Mouse (Mus musculus) adrenal gland, postnatal 14 days (tissue): ENCODE data around the gene Pradc1. TPM values are rescaled to one million over a fixed set of nuclear protein-coding genes. Genes with fewer than 3 reads are reported as not detected.
"Not testable (repeated sequence)": the region's sequence is repeated elsewhere in the genome, so short reads cannot be mapped to it uniquely, and the experiment has no call there.

Experiments
- DNase-seq: peaks from one replicate; pipeline ENCODE4 v3.0.0; 2021; ENCODE audit warnings: mixed read lengths
- total RNA-seq: library from RNA; stranded (reverse); gene quantifications from 2 replicates; pipeline ENCODE4 v1.2.3, GENCODE M21; 2021

Gene Pradc1
- total RNA-seq, 1 experiment from 2014 or later: 13.8 TPM

DNA sequence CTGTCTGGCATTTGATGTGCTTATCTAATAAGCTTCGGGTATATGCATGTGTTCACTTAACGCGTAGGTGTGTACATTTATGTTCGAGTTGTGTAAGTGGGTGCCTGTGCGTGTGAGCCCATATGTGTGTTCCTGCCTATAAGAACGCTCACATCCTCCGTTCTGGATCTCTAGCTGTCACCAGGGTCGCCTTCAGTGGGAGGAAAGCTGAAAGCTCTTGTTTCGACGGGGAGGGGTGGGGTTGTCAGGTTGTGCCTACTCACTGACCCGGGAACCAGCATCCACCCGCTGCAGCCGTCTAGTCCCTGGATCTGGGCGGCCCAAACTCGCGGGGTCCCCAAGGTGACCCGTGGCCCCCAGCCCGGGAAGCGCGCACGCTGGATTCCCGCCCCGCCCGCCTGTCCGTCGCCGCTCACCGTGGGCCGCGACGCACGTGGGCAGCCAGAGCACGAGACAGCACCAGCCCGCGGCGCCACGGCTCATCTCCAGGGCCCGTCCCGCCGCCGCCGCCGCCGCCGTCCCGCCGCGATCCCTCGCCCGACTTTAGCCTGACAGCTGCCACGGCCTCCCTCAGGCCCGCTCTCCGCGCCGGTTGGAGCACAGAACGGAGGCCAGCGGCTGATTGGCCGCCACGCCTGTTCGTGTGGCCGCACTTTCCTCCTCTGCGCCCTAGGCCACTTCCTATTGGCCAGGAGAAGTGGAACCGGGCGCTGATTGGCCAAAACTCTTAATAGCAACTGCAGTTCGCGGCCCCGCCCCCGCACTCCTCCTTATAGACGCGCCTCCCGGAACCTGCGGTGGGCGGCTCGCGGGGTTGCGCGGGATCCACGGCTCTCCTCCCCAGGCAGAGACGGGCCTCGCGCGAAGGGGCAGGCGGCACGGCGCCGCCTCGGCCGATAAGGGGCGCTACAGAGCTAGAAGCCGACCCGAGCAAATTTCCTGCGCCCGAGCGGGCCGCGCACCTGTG is 790 bp downstream of the Pradc1 start, which contains the start of gene Cct7:
TSS of gene Cct7 (plus strand) at position 818 of the 967 bp plus-strand sequence.
- peak; percentile 99 for DNase-seq

DNA sequence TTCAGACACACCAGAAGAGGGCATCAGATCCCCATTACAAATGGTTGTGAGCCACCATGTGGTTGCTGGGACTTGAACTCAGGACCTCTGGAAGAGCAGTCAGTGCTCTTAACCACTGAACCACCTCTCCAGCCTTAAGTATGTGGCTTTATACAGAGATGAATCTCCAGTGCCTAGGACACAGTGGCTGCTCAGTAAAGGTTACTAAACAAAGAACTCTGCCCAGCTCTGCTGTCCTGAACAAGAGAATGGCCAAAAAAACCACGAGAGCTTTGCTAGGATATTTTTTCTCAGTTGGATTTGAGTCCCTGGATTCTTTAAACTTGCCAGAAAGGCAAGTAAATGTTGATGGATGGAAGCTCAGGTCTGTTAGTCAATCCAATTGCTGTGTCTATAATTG is 1.6 kb downstream of the Pradc1 start:
- not testable (repeated sequence) for DNase-seq

DNA sequence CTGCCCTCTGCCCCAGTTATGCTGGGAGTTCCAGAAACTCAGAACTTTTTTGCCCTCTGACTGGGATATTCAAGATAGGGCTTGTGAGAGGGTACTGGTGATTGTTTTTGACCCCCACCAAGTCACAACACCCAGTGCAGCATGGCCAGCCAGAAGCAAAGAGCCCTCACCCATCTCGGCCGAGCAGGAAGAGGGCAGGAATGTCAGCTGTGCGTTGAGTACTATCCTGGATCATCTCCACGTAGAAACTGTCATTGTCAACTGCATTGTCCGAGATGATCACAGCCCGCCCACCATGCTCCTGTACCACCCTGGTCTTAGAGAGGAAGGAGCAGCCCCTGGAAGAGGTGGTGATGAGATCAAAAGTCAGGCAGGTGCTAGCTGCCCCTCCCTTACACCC is 4.4 kb downstream of the Pradc1 start:
- no peak for DNase-seq

DNA sequence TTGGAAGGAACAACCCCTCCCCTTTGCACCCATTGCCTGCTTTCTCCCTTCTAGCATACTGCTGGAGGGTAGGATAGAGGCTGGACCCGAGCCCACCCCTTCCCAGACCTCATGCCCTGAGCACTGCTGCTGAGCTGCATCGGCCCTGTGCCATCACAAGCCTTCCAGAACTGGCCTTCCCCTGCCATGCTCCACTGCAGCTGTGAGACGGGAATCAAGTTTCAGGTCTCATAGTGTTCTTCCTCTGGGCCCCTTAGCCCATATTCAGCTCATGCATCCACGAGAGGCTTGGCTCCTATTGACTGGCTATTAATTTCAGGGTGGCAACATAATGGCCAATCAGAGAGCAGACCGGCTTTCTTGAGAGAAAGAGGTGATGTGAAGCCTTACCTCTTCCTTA is 6.5 kb downstream of the Pradc1 start:
- no peak for DNase-seq

DNA sequence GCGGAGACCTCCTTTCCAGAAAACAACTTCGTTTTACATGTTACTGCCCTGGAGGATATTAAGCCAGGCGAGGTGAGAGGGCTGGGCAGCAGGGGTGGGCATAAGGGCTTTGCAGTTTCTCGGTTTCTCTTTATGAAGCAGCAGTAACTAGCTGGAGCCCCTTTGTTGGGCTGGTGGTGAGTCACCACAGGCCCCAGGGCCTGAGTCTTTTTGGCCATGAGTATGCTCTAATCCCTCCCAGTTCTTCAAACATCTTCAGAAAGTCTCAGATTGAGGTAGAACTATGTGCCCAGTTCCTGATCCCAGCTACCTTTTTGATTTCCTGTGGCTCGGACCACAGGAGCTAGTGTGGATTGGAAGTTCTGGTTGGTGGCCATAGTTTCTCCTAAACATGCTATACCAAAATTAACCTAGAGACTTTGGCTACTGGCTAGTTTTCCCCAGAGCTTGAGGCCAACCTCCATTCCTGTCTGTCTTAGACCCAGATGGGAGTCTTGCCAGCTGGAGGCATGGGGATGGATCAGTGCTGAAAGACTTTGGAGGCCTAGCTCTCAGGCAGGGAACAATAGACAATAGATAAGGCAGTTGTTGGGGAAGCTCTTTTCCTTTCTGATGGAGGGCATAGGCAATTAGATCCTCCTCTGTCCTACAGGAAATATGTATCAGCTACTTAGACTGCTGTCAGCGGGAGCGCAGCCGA is 7.4 kb downstream of the Pradc1 start:
- DNase-seq: no peak

DNA sequence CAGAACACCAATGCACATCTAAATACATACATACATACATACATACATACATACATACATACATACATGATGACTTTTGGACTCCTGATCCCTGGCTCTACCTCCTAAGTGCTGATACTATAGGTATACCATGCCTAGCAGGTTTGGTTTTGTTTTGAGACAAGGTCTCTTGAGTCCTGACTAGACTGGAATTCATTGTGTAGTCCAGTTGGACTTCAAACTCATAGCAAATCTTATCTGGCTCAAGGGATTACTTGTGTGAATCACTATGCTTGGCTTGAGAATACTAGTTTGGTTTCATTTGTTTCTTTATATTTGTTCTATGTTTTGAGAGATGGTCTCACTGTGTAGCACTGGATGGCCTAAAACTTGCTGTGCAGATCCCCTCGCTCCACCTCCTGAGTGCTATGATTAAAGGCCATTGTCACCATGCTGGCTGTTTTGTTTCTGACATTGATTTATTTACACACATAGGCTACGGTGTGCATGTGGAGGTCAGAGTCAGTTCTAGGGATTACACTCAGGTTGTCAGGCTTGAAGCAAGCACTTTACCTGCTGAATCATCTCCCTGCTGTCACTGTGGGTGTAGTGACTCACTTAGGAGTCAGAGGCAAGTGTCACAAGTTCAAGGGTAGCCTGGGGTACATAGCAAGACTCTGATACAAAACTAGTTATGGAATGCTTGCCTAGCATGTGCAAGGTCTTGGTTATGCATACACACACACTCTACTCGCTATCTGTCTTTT is 8.1 kb downstream of the Pradc1 start:
- DNase-seq: peak; percentile 34

DNA sequence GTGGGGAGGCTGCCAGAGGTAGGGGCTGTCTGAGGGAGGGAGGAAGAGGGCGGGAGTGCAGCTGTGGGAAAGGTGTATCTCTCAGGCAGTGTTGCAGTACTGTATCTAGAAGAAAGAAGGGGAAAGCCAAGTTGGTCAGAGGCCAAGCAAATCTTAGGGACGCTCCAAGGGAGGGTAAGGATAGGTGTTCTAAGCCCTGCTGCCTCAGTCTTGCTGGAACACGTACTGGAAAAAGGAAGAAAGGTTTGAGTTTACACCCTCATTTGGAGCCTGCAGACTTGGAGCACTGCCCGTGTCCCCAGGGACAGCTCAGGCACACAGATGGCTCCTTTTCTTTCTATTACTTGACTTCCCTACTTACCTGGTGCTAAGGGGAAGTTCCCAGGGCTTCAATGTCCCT is 10.6 kb downstream of the Pradc1 start:
- DNase-seq: no peak

DNA sequence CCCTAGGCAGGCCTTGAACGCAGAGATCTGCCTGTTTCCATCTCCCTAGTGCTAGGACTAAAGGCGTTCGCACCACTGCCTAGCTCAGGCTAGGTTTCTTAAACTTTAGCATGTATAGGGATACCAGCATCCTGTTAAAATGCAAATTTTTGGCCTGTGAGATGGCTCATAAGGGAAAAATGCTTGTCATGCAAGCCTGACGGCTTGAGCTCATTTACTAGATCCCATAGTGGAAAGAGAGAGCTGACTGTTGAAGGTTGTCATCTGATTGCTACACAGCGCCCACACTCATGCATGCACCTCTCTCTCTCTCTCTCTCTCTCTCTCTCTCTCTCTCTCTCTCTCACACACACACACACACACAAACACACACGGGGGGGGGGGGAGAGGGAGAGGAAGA is 15.1 kb downstream of the Pradc1 start:
- no peak for DNase-seq

DNA sequence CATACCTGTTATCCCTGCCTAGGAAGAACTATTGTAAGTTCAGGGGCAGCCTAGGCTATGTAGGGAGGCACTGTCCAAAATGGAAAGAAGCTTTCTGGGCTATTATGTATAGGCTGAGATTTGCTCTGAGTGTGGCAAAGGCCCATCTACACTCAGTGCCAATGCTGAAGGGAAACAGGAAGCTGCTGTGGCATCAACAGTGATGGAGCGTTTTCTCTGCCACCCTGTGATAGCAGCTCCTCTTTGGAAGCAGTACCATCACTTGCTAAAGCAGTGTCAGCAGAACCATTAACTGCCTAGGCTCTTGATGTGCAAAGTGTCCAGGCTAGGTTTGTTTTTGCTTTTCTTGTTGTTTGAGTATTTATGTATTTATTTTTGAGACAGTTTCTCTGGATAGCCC is 15.6 kb downstream of the Pradc1 start:
- no peak for DNase-seq

DNA sequence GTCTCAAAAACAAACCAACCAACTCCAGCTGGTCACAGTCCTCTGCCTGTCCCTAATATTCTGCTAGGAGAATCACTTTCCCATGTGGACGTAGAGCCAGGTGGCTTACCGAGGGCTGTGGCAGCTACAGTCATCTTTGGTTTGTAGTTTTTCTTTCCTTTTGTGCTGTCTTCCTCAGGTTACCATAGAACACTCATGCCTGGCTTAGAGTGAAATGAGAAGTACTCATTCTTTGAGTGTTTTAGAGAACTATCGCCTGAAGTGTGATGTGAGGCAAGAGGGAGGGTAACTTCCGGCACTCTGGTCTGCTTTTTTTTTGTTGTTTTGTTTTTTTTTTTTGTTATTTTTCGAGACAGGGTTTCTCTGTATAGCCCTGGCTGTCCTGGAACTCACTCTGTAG is 17.9 kb downstream of the Pradc1 start:
- no peak for DNase-seq

DNA sequence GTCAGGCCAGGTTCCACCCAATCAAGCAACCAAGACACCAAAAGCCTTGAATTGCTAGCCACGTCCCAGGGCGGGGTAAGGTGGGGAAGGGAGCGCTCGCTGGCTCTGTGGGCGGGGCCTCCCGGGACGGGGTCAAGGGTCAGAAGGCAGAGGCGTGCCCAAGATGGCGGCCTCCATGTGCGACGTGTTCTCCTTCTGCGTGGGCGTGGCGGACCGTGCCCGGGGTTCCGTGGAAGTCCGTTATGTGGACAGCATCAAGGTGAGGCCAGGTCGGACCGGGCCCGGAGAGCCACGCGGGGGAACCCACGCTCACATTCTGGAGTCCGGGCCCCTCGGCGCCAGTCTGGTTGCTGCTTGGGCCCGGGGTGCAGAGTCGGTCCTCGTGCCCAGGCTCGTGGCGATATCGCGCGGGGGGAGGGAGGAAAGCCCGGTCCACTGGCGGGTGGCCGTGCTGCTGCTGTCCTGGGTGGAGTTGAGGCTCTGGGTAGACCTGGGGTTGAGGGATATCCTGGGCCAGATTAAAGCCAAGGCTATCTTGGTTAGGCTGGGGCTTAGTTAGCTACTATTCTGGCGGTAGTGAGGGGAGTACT is 19.8 kb downstream of the Pradc1 start, which contains the start of gene Smyd5:
TSS of gene Smyd5 (plus strand) at position 148 of the 590 bp plus-strand sequence.
- peak; percentile 95 for DNase-seq

DNA sequence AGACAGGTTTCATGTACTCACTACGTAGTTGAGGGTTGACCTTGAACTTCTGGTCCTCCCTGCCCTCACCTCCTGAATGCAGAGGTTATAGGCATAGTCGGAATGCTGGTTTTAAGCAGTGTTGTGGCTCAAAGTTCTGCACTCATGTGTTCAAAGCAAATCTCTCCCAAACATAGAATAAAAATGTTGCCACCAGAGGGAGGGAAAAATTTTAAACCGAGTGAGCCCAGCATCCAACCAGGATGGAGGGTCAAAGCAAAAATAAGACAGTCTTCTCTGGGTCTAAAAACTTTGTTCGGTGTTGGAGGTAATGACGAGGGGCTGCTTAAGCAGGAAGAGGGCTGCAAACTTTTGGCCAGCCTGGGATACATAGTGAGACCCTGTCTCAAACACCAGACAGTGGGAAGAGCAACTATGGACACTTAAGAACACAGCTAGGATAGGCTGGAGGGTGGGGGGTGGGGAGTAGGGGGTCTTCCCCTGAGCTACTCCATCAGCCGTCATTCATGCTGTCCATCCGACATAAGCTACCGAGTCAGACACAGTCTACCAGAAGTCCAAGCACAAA is 20.4 kb downstream of the Pradc1 start:
- DNase-seq: no peak

DNA sequence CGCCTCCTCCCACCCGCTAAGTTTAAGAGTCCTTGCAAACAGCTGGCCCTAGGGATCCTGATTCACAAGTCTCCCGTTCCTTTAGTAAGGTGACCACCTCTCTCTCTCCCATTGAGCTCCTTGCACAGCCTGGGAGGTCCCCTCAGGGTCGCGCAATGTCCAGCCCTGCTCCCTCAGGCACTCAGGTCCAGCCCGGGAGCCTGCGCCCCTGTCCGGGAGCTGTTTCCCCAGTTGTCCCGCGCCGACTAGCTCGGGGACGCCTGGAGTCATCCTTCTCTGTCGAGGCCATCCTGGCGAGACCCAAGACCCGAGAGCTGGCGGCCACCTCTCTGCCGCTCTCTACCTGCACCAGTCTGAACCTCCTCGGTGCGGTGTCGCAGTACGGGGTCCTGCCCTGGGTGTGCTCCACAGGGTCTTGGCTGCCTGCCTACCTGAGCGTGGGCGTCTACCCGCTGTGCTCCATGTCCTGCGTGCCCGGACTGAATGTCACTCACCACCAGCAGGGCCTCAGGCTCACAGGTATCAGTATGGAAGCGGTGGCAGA is 27.9 kb downstream of the Pradc1 start, which contains the start of gene Noto:
TSS of gene Noto (plus strand) at position 51 of the 544 bp plus-strand sequence.
- peak; percentile 26 for DNase-seq

DNA sequence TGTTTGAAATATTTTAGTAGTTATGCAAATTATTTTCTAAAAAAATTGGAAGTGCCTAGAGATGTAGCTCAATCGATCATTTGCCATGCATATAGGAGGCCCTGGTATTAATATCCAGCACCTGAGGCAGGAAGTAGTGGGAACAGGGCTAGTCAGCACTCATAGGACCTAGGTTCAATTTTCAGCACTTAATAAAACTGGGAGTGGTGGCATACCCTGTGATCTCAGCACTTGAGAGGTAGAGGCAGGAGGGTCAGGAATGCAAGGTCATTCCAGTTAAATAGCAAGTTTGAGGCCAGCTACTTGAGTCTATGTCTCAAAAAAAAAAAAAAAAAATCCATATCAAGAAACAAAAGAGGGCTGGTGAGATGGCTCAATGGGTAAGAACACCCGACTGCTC is 32.6 kb downstream of the Pradc1 start:
- DNase-seq: no peak

DNA sequence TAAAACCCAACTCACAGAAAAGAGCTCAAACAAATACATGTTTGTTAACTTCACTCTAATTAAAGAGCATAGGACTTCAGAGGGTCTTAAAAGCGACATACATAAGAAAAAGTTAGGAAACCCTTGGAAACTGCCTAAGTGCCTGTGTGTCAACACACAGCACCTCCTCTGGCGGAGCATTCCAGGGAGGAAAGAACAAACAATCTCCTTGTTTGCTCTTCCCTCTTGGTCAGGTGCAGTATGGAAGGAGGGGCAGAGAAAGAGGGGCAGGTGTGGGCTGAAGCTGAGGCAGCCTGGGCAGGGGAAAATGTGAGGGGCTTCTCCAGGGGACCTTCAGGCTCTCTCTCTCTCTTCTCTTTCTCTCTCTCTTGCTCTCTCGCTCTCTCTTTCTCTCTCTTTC is 35.9 kb downstream of the Pradc1 start:
- no peak for DNase-seq

DNA sequence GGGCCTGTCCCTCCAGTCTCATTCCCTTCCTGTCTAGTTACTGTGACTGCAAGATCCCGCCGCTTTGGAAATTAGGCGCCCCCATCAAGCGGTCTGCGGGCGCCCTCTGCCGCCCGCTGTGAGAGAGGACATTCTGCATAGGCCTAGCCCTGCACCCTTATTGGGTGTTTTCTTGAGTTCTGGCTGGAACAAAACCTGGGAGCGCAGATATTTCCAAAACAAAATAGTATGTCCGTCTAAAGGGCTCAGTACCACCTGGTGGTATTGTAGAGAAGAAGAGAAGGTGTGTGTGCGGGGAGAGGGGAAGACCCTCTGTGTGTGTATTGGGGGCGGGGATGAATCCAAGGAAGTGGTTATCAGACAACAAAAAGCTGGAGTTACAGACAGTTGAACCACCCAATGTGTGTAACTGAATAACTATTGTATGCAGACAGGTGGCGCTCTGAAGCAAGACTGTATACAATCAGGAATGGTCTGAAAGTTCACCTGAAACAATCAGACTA is 40.9 kb downstream of the Pradc1 start:
- peak; percentile 74 for DNase-seq

DNA sequence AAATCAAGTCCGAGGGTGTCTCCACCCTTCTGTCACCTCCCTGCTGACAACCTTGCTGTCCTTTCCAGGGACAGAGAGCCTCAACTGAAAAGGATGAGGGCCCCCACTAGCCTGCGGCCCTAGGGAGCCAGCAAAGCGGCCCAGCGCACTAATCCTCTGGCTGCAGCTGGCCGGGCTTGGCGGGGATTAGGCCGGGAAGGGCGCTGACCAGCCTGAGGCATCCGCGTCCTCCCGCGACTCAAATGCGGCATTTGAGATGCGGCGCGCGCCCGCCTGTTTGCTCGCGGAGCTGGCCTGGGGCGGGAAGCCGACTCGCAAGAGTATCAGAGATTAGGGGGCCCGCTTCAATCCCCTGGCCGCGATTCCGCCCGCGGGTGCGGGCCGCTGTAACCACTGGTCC is 42.8 kb downstream of the Pradc1 start:
- DNase-seq: peak; percentile 21

DNA sequence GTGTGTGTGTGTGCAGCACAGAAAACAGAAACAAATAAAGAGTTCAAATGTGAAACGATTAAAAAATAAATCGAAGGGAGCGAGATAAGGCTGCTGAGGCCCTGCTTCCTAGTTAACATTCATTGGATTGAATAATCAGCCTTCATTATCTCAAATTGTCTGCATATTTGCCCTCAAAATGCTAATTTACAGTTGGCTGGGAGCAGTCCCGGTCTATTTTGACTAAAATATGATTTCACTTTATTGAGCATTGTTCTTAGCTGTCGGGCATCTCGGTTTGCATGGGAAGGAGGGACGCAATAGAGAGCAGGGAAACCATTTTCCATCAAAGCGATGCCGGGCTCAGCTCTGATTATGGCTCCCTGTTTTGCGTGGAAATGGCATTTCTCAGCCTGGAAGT is 48.7 kb downstream of the Pradc1 start:
- DNase-seq: no peak

DNA sequence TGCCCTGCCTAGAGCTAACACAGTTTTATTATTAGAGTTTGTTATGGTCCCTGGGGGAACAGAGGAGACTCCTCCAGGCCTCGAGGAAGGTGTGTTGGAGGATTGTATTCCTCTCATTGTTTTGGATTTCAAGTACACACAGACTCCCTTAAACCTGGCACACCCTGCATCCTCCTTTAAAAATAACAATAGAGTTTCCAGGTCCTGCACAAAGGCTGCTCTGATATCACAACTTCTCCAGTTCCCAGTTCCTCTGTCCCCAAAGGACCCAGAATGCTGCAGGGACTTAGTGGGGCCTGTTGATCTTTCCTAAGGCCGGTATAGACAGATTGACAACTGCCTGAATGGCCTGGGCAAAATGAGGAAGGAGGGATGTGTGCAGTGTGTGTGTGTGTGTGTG is 49.2 kb downstream of the Pradc1 start:
- no peak for DNase-seq

DNA sequence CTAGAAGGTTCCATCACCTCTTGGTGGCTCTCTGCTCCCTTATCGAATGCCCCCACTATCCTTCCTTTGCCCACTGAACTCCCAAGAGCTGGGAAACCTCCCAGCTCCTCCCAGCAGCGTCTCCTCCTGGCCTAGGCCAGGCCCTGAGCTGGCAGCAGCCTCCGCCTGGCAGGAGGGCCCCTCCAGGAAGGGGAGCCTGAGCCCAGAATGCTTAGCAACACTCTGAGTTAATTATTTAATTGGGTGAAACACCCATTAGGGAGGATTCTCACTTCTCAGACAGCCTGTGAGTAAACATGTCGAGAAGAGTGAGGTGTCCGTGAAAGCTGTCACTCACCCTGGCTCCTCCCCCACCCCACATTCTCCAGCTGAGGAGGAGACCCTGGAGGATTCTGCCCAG is 52.1 kb downstream of the Pradc1 start:
- DNase-seq: no peak

DNA sequence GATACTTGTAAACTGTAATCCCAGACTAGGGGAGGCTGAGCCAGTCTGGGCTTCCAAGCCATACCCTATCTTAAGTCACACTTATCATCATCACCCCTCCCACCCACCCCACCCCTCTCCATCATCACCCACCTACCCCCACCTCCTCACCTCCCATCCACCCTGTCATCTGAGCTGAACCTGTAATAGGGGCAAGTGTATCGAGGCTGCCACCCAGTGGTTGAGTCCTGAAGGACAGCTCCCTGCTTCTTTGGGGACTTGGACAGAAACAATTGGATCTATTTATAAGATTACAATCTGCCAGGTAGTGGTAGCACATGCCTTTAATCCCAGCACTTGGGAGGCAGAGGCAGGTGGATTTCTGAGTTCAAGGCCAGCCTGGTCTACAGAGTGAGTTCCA is 54.6 kb downstream of the Pradc1 start:
- peak; percentile 59 for DNase-seq
